Mouse (Mus musculus) adrenal gland, adult 10 weeks (tissue): ENCODE results near the gene Spata16. TPM values are rescaled to one million over a fixed set of nuclear protein-coding genes. Genes with fewer than 3 reads are reported as not detected.

Source experiments
- polyA plus RNA-seq: library from polyadenylated mRNA; stranded (reverse); fragments of 350-450 nt; fragmentation: Illumina TruSeq; extraction: RNeasy Lipid Tissue Mini Kit (QIAGEN cat#74804); gene quantifications from one replicate; pipeline ENCODE4 v1.2.3, GENCODE M21; 2014; ENCODE audit warnings: low read depth, low replicate concordance

The Spata16 gene
- not detected for polyA plus RNA-seq

DNA sequence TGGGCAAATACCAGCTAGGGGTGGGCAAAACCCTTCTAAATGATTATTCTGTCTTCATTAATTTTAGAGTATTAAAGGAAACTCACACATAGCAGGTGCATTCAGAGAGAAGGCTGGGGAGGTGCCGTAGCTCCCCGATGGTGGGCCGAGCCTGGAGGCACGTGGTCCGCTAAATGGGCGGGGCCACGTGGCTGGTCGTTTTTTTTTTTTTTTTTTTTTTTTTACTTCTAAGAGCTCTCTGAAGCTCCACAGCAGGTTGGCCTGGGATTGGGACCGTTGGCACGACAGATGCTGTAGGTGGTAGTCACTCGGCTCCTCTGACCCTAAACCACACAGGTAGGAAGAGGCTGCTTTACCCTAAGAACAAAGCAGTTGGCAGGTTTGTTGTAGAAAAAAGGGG is at the start of gene Spata16:
Spata16 (plus strand) TSS at position 219 of the 400 bp plus-strand sequence.

